10 mouse cellular contexts compared by ENCODE assay signal in the genomic region with DNA sequence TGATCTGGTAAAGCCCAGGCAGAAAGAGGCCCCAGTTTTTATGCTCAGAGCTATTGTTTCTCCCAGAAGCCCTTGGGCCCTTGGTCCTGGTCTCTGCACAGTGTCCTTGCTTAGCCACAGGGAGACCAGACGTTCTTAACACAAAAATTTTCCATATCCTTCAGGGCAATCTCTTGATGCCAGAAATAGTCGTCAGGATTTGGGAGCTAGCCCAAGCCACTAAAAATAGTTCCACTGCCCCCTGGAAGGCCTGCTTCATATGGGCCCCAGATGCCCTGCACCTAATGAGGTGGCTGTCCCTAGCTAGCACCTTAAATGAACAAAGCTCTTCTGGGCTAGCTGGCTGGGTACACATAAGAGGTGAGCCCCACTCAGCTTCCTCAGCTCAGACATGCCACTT.
DNase-seq lines count a peak whose midpoint lies in the region; ATAC-seq lines count a peak whose summit lies in the region.
"Had no signal": no experiment of that assay in that cellular context is flagged by ENCODE, and none has a peak within 500 bp of the region (broad histone marks: within the 10 kb centered on the region; RNA-seq: fewer than 3 reads in every experiment).

No protein-coding gene starts in this region.

- peak; percentile 69 for DNase-seq in kidney, adult 11 months
- DNase-seq in urinary bladder, adult 2 months (ENCODE audit: low spot score) = no peak
- DNase-seq in spleen, postnatal 36 days (ENCODE audit: low spot score in 2 of 2) = no peak
- DNase-seq: cerebellum, postnatal 14 days; left cerebral cortex, postnatal 4 days had no signal

- no peaks in the 10 kb centered on the region for H3K4me1 ChIP-seq in kidney, embryonic 15.5 days
- H3K4me1 ChIP-seq in brown adipose tissue, adult 24 weeks (ENCODE audit: control insufficient read depth, insufficient read depth, insufficient read length, low read length) = peaks cover 28% of the 10 kb centered on the region
- peaks cover 37% of the 10 kb centered on the region for H3K4me1 ChIP-seq in heart, embryonic 12.5 days (replicated peaks)
- H3K4me1 ChIP-seq in limb, embryonic 15.5 days = peaks cover 19% of the 10 kb centered on the region

- H3K4me3 ChIP-seq in kidney, embryonic 15.5 days (replicated peaks) = no peak overlapping the region
- no peak overlapping the region for H3K4me3 ChIP-seq in brown adipose tissue, adult 24 weeks (ENCODE audit: insufficient read depth, low read depth, low read length)
- no peak overlapping the region for H3K4me3 ChIP-seq in heart, embryonic 12.5 days
- H3K4me3 ChIP-seq in limb, embryonic 15.5 days = no peak overlapping the region

- H3K9ac ChIP-seq in kidney, embryonic 15.5 days = no peak overlapping the region
- H3K9ac ChIP-seq in heart, embryonic 12.5 days = peak overlapping the region; percentile 16; the same call in 1 of the 2 replicates
- H3K9ac ChIP-seq in limb, embryonic 15.5 days = no peak overlapping the region

- no peak for ATAC-seq in kidney, embryonic 15.5 days (replicated peaks; ENCODE audit: low FRiP score)
- peak; percentile 58 for ATAC-seq in heart, embryonic 12.5 days (ENCODE audit: insufficient number of reproducible peaks, low FRiP score)
- ATAC-seq in limb, embryonic 15.5 days (ENCODE audit: insufficient number of reproducible peaks, low FRiP score, low TSS enrichment, low read depth) = no peak
- ATAC-seq: hindbrain, embryonic 16.5 days had no signal

- 72% methylated on average over 2 of the region's 2 CpGs for WGBS in kidney, embryonic 15.5 days
- 7% methylated on average over 2 of the region's 2 CpGs for WGBS in heart, embryonic 12.5 days
- 23% methylated on average over 2 of the region's 2 CpGs for WGBS in limb, embryonic 15.5 days

- peaks cover 13% of the 10 kb centered on the region for H3K9me3 ChIP-seq in kidney, embryonic 15.5 days (replicated peaks)
- peaks cover 20% of the 10 kb centered on the region for H3K9me3 ChIP-seq in heart, embryonic 12.5 days (replicated peaks)
- H3K9me3 ChIP-seq in limb, embryonic 15.5 days = no peaks in the 10 kb centered on the region

- H3K36me3 ChIP-seq in kidney, embryonic 15.5 days = no peaks in the 10 kb centered on the region
- no peaks in the 10 kb centered on the region for H3K36me3 ChIP-seq in heart, embryonic 12.5 days
- no peaks in the 10 kb centered on the region for H3K36me3 ChIP-seq in limb, embryonic 15.5 days

- no peak overlapping the region for H3K27ac ChIP-seq in kidney, embryonic 15.5 days
- peak overlapping the region; percentile 14; the same call in 1 of the 2 replicates for H3K27ac ChIP-seq in brown adipose tissue, adult 24 weeks (replicated peaks; ENCODE audit: low read depth, low read length)
- peak overlapping the region; percentile 88 for H3K27ac ChIP-seq in heart, embryonic 12.5 days (ENCODE audit: poor library complexity, severe bottlenecking)
- peak overlapping the region; percentile 28 for H3K27ac ChIP-seq in limb, embryonic 15.5 days

- H3K27me3 ChIP-seq in kidney, embryonic 15.5 days = no peaks in the 10 kb centered on the region
- no peaks in the 10 kb centered on the region for H3K27me3 ChIP-seq in heart, embryonic 12.5 days (replicated peaks)
- no peaks in the 10 kb centered on the region for H3K27me3 ChIP-seq in limb, embryonic 15.5 days

- H3K4me2 ChIP-seq in kidney, embryonic 15.5 days = no peak overlapping the region
- H3K4me2 ChIP-seq in heart, embryonic 12.5 days = no peak overlapping the region
- H3K4me2 ChIP-seq in limb, embryonic 15.5 days = no peak overlapping the region
